Mouse (Mus musculus) adrenal gland, adult 10 weeks (tissue): Measurements from ENCODE around the gene F2rl3. TPM values are rescaled to one million over a fixed set of nuclear protein-coding genes. Genes with fewer than 3 reads are reported as not detected.

Experiments used
- polyA plus RNA-seq: library from polyadenylated mRNA; stranded (reverse); fragments of 350-450 nt; fragmentation: Illumina TruSeq; extraction: RNeasy Lipid Tissue Mini Kit (QIAGEN cat#74804); gene quantifications from one replicate; pipeline ENCODE4 v1.2.3, GENCODE M21; 2014; ENCODE audit warnings: low read depth, low replicate concordance

The F2rl3 gene
- 0.99 TPM for polyA plus RNA-seq

DNA sequence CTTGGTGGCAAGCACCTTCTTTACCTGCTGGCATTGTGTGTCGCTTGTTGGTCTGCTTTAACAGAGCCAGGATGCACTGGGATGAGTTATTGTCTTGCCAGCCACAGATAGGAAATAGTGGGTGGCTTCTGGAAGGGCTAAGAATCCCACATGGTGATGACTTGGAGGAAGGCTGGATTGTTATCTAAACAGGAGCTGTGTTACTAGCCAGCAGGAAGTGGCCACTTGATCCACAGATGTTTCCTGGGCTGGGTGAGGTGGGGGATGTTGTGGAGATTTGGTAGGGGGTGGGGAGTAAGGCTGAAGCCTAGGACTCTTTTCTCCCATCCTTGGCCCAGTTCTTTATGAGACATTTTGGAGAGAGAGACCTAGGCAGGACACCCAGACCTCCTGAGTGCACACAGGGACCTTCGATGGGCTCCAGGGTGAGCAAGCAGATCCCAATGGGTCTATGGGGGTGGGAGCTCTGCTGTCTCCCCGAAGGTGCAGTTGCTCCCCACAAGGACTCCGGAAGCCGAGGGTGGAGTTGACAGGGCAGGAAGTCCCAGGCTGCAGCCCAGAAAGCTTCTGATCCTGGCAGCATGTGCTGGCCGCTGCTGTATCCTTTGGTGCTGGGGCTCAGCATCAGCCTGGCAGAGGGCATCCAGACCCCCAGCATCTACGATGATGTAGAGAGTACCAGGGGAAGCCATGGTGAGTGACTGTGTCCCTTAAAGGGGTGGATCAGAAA, at the start of gene F2rl3:
F2rl3 (plus strand) TSS at position 559 of the 730 bp plus-strand sequence.

GRCm38 (mm10) chr8:72722769-72723650, 38.7 kb upstream of the F2rl3 start, which contains the start of gene Sin3b:
Sin3b (plus strand) TSS chr8:72723285.

Other genes starting within 250 kb of the F2rl3 start
- gene Med26, start 213.6 kb upstream of the F2rl3 start, polyA plus RNA-seq = 2.4 TPM
- 41.8 TPM for gene Smim7, start 190.8 kb upstream of the F2rl3 start, polyA plus RNA-seq
- gene Tmem38a, start 189.8 kb upstream of the F2rl3 start, polyA plus RNA-seq = 1.6 TPM
- 0.12 TPM for gene Nwd1, start 115.2 kb upstream of the F2rl3 start, polyA plus RNA-seq
- 19.4 TPM for gene Sin3b, start 38.6 kb upstream of the F2rl3 start, polyA plus RNA-seq